Mouse (Mus musculus): ENCODE measurements around the gene Ubtf.

GRCm38 (mm10) chr11:102257514-102257913 is 62.0 kb downstream of the Ubtf start:
- TF ChIP-seq CTCF (IDR thresholded peaks at IDR 0.05; ENCODE audit: insufficient read depth, low read length) (peak; percentile 19; the same call in 1 of the 2 replicates), POLR2A (IDR thresholded peaks at IDR 0.05; ENCODE audit: borderline replicate concordance, extremely low read depth, low read depth, low read length) (no peak)

Data from lung, adult 2 months (tissue).